Mouse (Mus musculus) 416B (cell line): ENCODE data around the gene Ifna11.
"Not testable (repeated sequence)": the region's sequence is repeated elsewhere in the genome, so short reads cannot be mapped to it uniquely, and the experiment has no call there.

Source experiments
- DNase-seq: peaks from one replicate; pipeline ENCODE4 v3.0.0; 2011; ENCODE audit warnings: low read depth

The Ifna11 gene

DNA sequence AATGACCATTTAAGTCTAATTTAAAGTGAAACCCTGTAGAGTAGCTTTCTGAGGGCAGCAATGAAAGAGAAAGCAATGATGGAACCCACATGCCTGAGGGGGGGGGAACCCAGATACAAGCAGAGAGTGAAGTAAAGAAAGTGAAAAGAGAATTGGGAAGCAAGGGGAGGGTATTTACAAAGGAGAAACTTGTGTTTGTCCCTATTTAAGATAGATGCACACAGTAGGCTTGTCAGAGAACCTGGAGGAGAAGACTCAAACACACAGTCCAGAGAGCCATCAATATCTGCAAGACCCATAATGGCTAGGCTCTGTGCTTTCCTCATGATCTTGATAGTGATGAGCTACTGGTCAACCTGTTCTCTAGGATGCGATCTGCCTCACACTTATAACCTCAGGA, at the start of gene Ifna11:
Gene Ifna11 (plus strand): TSS at position 301 of the 400 bp plus-strand sequence.
- DNase-seq, result no peak

DNA sequence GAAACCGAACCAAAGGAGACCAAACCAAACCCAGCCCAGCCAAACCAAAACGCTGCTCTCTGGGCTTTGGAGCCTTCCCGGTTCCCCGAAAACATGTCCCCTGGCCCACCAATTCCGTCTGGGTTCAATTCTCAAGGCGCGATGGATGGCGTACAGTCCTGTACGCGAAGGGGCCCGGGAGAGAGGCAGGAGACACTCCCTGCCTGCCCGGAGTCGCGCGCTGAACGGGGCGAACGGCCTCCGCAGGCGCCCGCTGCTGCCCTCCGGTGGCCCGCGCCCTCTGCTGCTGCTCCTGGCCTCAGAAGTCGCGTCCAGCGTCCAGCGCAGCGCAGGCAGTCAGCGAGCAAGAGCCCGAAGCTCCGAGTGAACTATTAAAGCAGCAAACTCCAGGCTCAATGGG, 46.2 kb upstream of the Ifna11 start, which contains the start of gene Gm13290:
Gene Gm13290 (plus strand): TSS at position 301 of the 400 bp plus-strand sequence.
- not testable (repeated sequence) for DNase-seq

- DNase-seq, result not testable (repeated sequence)
Measured at GRCm38 (mm10) chr4:88776622-88777021, 43.1 kb upstream of the Ifna11 start, which contains the start of gene Gm13289. Gm13289 (plus strand) TSS chr4:88776922.

GRCm38 (mm10) chr4:88779550-88779949, 40.2 kb upstream of the Ifna11 start, which contains the start of gene Gm13272:
Gm13272 (plus strand) TSS chr4:88779850.
- DNase-seq, result not testable (repeated sequence)

GRCm38 (mm10) chr4:88780320-88780719, 39.4 kb upstream of the Ifna11 start:
- not testable (repeated sequence) for DNase-seq

DNA sequence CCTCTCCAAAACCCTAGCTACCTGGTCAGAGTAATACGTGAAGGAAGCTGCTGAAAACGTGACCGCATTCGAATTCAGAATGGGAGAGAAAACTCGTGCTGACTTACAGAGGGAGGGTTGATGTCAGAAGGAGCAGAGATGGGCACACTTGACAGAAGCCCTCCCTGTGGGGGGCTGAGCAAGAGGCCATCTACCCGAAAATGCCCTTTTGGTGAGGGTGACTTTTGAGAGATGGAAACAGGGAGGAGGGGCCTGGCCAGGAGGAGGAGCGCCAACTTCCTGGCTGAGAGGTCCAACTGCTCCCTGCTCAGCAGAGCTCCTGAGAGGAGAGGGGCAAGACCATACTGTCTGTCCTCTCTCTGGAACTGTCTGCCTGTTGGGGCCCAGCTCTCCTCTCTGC, 37.9 kb upstream of the Ifna11 start, which contains the start of gene Ifnz:
Gene Ifnz (plus strand): TSS at position 301 of the 400 bp plus-strand sequence.
- DNase-seq, result not testable (repeated sequence)

GRCm38 (mm10) chr4:88782335-88782734, 37.4 kb upstream of the Ifna11 start:
- DNase-seq, result not testable (repeated sequence)

GRCm38 (mm10) chr4:88785409-88785808, 34.4 kb upstream of the Ifna11 start, which contains the start of gene Gm13276:
Gm13276 (plus strand) TSS chr4:88785709.
- not testable (repeated sequence) for DNase-seq

DNA sequence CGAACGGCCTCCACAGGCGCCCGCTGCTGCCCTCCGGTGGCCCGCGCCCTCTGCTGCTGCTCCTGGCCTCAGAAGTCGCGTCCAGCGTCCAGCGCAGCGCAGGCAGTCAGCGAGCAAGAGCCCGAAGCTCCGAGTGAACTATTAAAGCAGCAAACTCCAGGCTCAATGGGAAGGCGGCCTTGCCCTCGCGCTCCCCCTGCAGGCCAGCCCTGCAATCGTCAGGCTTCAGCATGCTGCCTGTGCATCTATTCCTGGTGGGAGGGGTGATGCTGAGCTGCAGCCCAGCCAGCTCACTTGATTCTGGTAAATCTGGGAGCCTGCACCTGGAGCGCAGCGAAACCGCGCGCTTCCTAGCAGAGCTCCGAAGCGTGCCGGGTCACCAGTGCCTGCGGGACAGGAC, 31.4 kb upstream of the Ifna11 start, which contains the start of gene Gm13277:
Gene Gm13277 (plus strand): TSS at position 231 of the 400 bp plus-strand sequence.
- not testable (repeated sequence) for DNase-seq

DNA sequence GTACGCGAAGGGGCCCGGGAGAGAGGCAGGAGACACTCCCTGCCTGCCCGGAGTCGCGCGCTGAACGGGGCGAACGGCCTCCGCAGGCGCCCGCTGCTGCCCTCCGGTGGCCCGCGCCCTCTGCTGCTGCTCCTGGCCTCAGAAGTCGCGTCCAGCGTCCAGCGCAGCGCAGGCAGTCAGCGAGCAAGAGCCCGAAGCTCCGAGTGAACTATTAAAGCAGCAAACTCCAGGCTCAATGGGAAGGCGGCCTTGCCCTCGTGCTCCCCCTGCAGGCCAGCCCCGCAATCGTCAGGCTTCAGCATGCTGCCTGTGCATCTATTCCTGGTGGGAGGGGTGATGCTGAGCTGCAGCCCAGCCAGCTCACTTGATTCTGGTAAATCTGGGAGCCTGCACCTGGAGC, 28.5 kb upstream of the Ifna11 start, which contains the start of gene Gm13278:
Gene Gm13278 (plus strand): TSS at position 301 of the 400 bp plus-strand sequence.
- not testable (repeated sequence) for DNase-seq

- not testable (repeated sequence) for DNase-seq
Measured at GRCm38 (mm10) chr4:88793936-88794675, 25.7 kb upstream of the Ifna11 start, which contains the start of gene Gm13275. Gm13275 (plus strand) TSS chr4:88794487.

DNA sequence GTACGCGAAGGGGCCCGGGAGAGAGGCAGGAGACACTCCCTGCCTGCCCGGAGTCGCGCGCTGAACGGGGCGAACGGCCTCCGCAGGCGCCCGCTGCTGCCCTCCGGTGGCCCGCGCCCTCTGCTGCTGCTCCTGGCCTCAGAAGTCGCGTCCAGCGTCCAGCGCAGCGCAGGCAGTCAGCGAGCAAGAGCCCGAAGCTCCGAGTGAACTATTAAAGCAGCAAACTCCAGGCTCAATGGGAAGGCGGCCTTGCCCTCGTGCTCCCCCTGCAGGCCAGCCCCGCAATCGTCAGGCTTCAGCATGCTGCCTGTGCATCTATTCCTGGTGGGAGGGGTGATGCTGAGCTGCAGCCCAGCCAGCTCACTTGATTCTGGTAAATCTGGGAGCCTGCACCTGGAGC, 22.7 kb upstream of the Ifna11 start, which contains the start of gene Gm13279:
Gene Gm13279 (plus strand): TSS at position 301 of the 400 bp plus-strand sequence.
- not testable (repeated sequence) for DNase-seq

DNA sequence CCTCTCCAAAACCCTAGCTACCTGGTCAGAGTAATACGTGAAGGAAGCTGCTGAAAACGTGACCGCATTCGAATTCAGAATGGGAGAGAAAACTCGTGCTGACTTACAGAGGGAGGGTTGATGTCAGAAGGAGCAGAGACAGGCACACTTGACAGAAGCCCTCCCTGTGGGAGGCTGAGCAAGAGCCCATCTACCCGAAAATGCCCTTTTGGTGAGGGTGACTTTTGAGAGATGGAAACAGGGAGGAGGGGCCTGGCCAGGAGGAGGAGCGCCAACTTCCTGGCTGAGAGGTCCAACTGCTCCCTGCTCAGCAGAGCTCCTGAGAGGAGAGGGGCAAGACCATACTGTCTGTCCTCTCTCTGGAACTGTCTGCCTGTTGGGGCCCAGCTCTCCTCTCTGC, 20.4 kb upstream of the Ifna11 start, which contains the start of gene Gm13285:
Gene Gm13285 (plus strand): TSS at position 301 of the 400 bp plus-strand sequence.
- DNase-seq, result not testable (repeated sequence)

- DNase-seq, result not testable (repeated sequence)
Measured at GRCm38 (mm10) chr4:88802954-88803353, 16.8 kb upstream of the Ifna11 start, which contains the start of gene Gm13287. Gm13287 (plus strand) TSS chr4:88803254.

DNA sequence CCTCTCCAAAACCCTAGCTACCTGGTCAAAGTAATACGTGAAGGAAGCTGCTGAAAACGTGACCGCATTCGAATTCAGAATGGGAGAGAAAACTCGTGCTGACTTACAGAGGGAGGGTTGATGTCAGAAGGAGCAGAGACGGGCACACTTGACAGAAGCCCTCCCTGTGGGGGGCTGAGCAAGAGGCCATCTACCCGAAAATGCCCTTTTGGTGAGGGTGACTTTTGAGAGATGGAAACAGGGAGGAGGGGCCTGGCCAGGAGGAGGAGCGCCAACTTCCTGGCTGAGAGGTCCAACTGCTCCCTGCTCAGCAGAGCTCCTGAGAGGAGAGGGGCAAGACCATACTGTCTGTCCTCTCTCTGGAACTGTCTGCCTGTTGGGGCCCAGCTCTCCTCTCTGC, 14.5 kb upstream of the Ifna11 start, which contains the start of gene Gm13288:
Gene Gm13288 (plus strand): TSS at position 301 of the 400 bp plus-strand sequence.
- DNase-seq, result not testable (repeated sequence)

DNA sequence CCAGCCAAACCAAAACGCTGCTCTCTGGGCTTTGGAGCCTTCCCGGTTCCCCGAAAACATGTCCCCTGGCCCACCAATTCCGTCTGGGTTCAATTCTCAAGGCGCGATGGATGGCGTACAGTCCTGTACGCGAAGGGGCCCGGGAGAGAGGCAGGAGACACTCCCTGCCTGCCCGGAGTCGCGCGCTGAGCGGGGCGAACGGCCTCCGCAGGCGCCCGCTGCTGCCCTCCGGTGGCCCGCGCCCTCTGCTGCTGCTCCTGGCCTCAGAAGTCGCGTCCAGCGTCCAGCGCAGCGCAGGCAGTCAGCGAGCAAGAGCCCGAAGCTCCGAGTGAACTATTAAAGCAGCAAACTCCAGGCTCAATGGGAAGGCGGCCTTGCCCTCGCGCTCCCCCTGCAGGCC, 14.0 kb upstream of the Ifna11 start:
- not testable (repeated sequence) for DNase-seq

DNA sequence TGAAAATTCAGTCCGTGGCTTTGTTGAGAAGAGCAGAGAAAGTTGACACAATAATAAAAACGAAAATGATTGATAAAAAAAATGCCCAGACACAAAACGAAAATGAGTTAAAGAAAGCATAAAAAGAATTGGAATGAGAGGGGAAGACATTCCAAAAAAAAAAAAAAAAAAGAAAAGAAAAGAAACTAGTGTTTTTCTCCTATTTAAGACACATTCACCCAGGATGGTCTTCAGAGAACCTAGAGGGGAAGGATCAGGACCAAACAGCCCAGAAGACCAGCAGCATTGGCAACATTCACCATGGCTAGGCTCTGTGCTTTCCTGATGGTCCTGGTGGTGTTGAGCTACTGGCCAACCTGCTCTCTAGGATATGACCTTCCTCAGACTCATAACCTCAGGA, 3.8 kb upstream of the Ifna11 start, which contains the start of gene Ifna7:
Gene Ifna7 (plus strand): TSS at position 301 of the 400 bp plus-strand sequence.
- no peak for DNase-seq

- DNase-seq, result peak; percentile 32
Measured at GRCm38 (mm10) chr4:88822995-88823394, 3.2 kb downstream of the Ifna11 start.

DNA sequence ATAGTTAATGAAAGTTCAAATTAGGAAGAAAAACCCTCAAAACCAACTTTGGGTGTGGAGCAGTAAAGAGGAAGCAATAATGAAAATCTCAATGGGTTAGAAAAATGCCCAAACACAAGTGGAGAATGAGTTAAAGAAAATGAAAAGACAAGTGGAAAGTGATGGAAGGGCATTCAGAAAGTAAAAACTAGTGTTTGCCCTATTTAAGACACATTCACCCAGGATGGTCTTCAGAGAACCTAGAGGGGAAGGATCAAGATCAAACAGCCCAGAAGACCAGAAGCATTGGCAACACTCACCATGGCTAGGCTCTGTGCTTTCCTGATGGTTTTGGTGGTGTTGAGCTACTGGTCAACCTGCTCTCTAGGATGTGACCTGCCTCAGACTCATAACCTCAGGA, 7.4 kb downstream of the Ifna11 start, which contains the start of gene Ifna6:
Gene Ifna6 (plus strand): TSS at position 301 of the 400 bp plus-strand sequence.
- DNase-seq, result not testable (repeated sequence)

GRCm38 (mm10) chr4:88830523-88830922, 10.8 kb downstream of the Ifna11 start:
- peak; percentile 61 for DNase-seq

DNA sequence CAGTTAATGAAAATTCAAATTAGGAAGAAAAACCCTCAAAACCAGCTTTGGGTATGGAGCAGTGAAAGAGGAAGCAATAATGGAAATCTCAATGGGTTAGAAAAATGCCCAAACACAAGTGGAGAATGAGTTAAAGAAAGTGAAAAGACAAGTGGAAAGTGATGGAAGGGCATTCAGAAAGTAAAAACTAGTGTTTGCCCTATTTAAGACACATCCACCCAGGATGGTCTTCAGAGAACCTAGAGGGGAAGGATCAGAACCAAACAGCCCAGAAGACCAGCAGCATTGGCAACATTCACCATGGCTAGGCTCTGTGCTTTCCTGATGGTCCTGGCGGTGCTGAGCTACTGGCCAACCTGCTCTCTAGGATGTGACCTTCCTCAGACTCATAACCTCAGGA, 15.5 kb downstream of the Ifna11 start, which contains the start of gene Ifna5:
Gene Ifna5 (plus strand): TSS at position 301 of the 400 bp plus-strand sequence.
- not testable (repeated sequence) for DNase-seq

DNA sequence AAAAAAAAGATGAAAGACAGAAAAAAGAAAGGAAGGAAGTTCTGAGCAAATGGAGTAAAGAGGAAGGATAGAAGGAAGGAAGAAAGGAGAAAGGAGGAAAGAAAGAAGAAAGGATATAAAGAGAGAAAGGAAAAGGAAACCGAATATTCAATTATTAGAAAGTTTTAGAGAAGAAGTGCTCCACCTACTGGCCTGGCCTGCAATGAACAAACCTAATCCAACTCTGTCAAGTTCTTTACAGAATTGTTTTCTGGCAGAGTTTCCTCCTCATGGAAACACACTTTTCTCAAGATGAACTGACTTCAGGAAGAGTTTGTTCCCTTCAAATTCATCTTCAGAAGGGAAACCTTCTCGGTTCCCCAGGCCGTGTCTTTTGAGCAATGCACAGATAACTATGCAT, 19.1 kb downstream of the Ifna11 start:
- peak; percentile 52 for DNase-seq
